Mouse (Mus musculus) MEL (cell line): ENCODE measurements around the gene Hes3.

Source experiments
- JUND ChIP-seq: IDR thresholded peaks from 2 replicates; pipeline ENCODE4 v1.6.1; 2011; ENCODE audit warnings: low read depth, mild to moderate bottlenecking, improper control_type of control experiment, low read length
- ZKSCAN1 ChIP-seq: IDR thresholded peaks from 2 replicates; pipeline ENCODE4 v1.6.1; 2012; ENCODE audit warnings: low read depth, mild to moderate bottlenecking, inconsistent platforms, low read length, improper control_type of control experiment, moderate library complexity

- no peak for TF ChIP-seq JUND
- TF ChIP-seq ZKSCAN1: no peak
Observed at GRCm38 (mm10) chr4:152264867-152265568, 26.4 kb downstream of the Hes3 start.
